Mouse (Mus musculus) inflammation-experienced regulatory T-cells (primary cell): ENCODE results near the gene Mt2. TPM values are rescaled to one million over a fixed set of nuclear protein-coding genes. Genes with fewer than 3 reads are reported as not detected.

Experiments used
- polyA plus RNA-seq, 2 experiments: library from polyadenylated mRNA; unstranded; fragments of 100-300 nt; shearing (Covaris generic); gene quantifications; one replicate each; pipeline ENCODE4 v1.2.1; 2017

Gene Mt2
- 1 to 10 TPM in 1 of 2 experiments, not detected in 1; 2.2 TPM for polyA plus RNA-seq

GRCm38 (mm10) chr8:94172075-94172808, at the start of gene Mt2:
Gene Mt2, plus strand, starts transcription at chr8:94172664.

GRCm38 (mm10) chr8:94136933-94137332, 35.5 kb upstream of the Mt2 start, which contains the start of gene Mt4:
Gene Mt4, plus strand, starts transcription at chr8:94137197.

GRCm38 (mm10) chr8:94152513-94153300, 19.8 kb upstream of the Mt2 start, which contains the start of gene Mt3:
Gene Mt3, plus strand, starts transcription at chr8:94152607.

GRCm38 (mm10) chr8:94178857-94179712, 6.6 kb downstream of the Mt2 start, which contains the start of gene Mt1:
Gene Mt1, plus strand, starts transcription at chr8:94179082.

GRCm38 (mm10) chr8:94214252-94215173, 42.0 kb downstream of the Mt2 start, which contains the start of gene Nup93:
Gene Nup93, plus strand, starts transcription at chr8:94214564.

Other genes starting within 250 kb of the Mt2 start
- 100 to 1,000 TPM; 131 to 142 TPM for gene Amfr, start 159.8 kb upstream of the Mt2 start, polyA plus RNA-seq
- 100 to 1,000 TPM in 1 of 2 experiments, 10 to 100 TPM in 1; 87.7 to 102 TPM for gene Nudt21, start 135.6 kb upstream of the Mt2 start, polyA plus RNA-seq
- 10 to 100 TPM; 14.4 to 15.9 TPM for gene Ogfod1, start 135.5 kb upstream of the Mt2 start, polyA plus RNA-seq
- gene Bbs2, start 73.7 kb upstream of the Mt2 start, polyA plus RNA-seq, result 10 to 100 TPM; 10.1 to 15.8 TPM
- not detected for gene Mt4, start 35.5 kb upstream of the Mt2 start, polyA plus RNA-seq
- gene Mt3, start 20.1 kb upstream of the Mt2 start, polyA plus RNA-seq, result under 1 TPM in 1 of 2 experiments, not detected in 1; 0.55 TPM
- gene Mt1, start 6.4 kb downstream of the Mt2 start, polyA plus RNA-seq, result 1 to 10 TPM; 3.6 to 9.6 TPM
- gene Nup93, start 41.9 kb downstream of the Mt2 start, polyA plus RNA-seq, result 10 to 100 TPM; 37.2 to 37.5 TPM
- under 1 TPM; 0.35 to 0.38 TPM for gene Slc12a3, start 156.5 kb downstream of the Mt2 start, polyA plus RNA-seq
- 100 to 1,000 TPM in 1 of 2 experiments, 10 to 100 TPM in 1; 99.5 to 126 TPM for gene Herpud1, start 213.8 kb downstream of the Mt2 start, polyA plus RNA-seq